Mouse (Mus musculus): ENCODE data around the gene Gucy1b1. TPM values are rescaled to one million over a fixed set of nuclear protein-coding genes. Genes with fewer than 3 reads are reported as not detected.

Gene Gucy1b1
- 100 to 1,000 TPM; 190 to 207 TPM for total RNA-seq (2021)

DNA sequence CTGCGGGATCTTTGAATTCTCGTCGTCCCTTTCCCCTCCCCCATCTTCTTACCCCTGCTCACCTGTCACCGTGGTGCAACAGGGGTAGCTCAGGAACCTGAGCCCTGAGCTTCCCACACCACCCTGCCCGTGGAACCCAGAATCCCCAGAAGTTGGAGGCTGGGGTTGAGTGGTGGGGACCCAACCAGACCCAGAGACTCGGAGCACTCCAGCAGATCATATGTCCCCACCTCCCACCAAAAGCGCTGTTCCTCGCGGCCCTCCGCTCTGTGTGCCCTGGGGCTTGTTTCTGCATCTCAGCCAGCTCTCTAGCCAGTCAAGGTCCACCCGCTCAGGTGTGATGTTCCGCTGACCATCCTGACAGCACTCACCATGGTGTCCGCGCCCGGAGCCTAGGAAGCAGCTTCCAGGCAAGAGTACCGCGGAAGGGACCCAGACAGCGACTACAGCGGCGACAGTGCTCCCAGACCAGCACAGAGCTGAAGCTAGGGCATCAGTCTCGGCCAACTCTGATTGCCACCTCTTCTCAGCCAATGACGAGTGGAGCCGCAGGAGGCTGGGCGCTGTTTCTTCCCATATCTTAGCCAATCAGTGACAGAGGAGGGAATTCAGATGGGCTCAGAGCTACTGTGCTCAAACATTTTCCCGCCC is at the start of gene Gucy1b1:
Gene Gucy1b1, minus strand, starts transcription at position 489 of the 651 bp plus-strand sequence.
- intact Hi-C loops (cut with DNase I), result loop anchor here (5.0 kb wide), 1 partner anchor 68 kb away; no protein-coding TSS in a partner anchor
- peak; percentile 87 to 91 for DNase-seq (ENCODE audit: extremely low spot score in 1 of 2, low spot score in 2 of 2)

DNA sequence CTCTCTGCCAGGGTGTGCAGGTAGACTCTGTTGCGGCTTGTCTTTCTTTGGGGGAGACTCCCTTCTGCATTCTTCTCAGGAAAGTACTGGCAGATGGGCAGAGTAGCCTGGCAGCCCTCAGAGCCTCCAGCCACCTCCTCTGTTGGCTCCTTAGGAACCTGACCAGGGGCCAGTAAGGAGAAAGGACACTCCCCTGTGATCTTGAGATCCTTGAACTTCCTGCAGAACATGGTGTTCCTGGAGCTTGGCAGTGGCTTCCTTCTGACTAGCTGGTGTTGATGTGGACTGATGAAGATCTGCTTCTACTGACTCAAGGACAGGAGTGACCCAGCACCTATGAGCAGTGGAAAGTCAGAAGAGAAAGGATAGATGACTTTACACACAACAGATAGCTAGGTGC is 44.4 kb upstream of the Gucy1b1 start:
- intact Hi-C loops (cut with DNase I), result no loop called here
- DNase-seq (ENCODE audit: extremely low spot score in 1 of 2, low spot score in 2 of 2), result no peak

DNA sequence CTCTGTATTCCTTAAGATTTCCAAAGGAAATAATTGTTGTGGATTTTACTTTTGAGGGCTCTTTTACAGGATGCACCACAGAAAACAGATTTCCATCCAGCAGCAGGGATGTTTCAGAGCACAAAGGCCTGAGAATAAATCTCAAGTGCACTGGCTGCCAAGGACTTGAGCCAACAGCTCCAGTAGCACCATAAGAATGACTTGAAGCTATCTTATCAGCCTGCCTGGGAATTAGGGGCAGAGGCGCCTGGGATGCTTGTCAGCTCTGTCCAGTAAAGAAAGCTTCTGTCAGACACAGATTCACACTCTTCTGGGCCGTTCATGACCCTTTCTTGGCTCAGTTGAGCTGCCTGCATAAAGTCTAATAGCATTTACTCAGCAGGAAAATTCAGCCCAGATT is 38.0 kb upstream of the Gucy1b1 start:
- intact Hi-C loops (cut with DNase I), result no loop called here
- no peak for DNase-seq (ENCODE audit: extremely low spot score in 1 of 2, low spot score in 2 of 2)

DNA sequence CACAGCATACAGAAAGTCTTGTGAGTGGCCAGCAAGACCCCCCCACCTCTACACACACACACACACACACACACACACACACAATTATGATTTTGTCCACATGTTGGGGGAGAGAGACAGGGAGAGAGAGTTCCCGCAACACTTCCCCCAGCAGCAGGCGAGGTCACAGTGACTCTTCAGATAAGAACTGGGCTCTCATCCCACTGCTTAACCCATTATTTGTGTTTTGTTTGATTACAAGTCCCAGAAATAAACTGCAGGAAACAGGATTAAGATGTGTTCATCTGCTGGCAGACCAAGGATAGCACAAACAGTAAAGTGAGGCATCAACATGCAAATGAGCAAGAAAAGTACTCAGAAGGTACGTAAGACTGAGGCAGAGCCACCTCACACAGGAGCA is 37.5 kb upstream of the Gucy1b1 start:
- no peak for DNase-seq (ENCODE audit: extremely low spot score in 1 of 2, low spot score in 2 of 2)
- intact Hi-C loops (cut with DNase I), result no loop called here

DNA sequence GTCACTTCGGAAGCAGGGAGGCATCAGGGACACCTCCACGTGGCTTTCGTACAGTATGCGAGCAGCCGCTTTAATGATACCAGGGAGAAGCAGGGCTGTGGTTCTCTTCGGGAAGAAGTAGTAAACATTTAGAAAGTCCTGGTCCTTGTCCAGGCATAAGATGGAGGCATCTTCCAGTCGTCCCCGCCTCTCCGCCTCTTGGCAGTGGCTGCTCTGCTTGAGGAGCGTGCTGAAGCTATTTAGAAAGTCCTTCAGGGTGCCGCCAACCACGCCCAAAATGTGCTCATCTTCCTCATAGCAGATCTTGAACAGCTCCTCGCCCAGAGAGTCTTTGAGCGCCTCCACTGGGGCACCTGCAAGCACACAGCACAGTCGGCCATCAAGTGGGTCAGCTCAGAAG is 34.5 kb upstream of the Gucy1b1 start:
- no peak for DNase-seq (ENCODE audit: extremely low spot score in 1 of 2, low spot score in 2 of 2)

DNA sequence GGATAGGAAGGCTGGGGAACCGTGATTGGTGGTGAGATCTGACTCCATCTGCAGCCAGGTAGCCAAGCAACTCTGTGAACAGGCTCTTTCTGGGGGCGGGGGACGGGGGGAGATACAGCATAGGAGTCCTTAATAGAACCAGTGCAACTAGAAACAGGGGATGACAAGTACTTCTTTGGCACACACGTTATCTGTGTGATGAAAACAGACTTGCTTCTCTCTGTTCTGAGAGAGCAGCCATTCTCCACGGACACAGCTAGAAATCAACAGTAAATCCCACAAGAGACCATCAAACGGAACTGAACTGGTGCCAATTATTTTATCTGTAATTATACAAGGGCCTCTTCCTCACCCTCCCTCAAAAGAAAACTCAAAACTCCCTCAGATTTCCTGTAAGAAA is 29.7 kb upstream of the Gucy1b1 start:
- intact Hi-C loops (cut with DNase I), result no loop called here
- DNase-seq (ENCODE audit: extremely low spot score in 1 of 2, low spot score in 2 of 2), result no peak

More for the DNA sequence above, 34.5 kb upstream of the Gucy1b1 start:
- intact Hi-C loops (cut with DNase I), result no loop called here

DNA sequence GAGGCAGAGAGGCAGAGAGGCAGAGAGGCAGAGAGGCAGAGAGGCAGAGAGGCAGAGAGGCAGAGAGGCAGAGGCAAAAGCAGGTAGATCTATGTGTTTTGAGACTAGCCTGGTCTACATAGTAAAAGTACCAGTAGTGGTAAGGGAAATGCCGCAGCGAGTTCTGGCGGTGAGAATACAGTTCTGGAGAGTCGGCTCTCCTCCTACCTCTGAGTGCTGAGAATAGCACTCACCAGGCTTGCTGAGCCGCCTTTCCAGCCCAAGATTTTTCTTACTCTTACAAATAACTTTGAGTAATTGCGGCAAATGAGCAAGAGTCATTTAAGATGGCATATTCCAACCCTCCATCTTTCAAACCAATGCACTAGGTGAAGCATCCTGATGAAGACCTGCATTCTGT is 24.6 kb upstream of the Gucy1b1 start:
- intact Hi-C loops (cut with DNase I), result no loop called here
- no peak for DNase-seq (ENCODE audit: extremely low spot score in 1 of 2, low spot score in 2 of 2)

DNA sequence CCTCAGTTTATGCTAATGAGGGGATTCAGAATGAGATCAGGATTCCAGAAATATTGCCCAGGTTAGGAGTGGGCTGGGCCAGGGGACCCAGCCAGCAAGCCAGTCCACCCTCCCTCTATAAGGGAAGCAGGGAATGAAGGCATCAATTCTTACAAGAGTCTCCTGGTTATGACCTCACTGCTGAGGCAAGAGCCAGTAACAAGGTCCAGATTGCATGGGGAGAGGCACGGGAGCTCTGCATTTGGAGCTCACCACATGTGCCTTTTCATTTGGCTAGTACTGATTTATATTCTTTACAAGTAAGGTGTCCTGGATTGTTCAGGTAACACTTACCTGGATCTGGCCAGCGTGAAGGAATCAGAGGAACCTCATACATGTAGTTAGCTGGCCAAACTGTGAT is 22.3 kb upstream of the Gucy1b1 start:
- DNase-seq (ENCODE audit: extremely low spot score in 1 of 2, low spot score in 2 of 2), result no peak
- intact Hi-C loops (cut with DNase I), result no loop called here

DNA sequence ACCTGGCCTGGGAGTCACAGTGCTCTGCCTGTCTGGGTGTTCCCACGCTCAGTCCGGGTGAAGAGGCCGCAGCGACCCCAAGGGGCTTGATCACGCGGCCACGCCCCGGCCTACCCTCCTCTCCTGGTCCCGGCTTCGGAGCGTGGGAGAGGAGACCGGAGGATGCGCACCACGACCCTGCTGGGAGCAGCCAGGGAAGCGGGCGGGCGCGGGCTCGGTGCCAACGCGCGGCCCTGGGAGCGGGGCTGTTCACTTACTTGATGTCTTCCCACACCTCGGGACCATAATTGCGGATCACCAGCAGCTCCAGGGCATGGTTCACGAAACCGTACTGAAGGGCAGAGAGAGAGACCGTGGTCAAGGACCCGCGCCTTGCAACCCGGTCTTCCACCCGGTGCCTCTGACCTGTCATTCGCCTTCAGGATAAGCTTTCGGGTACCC is 728 bp downstream of the Gucy1b1 start:
- intact Hi-C loops (cut with DNase I), result loop anchor here (5.0 kb wide), 1 partner anchor 69 kb away; no protein-coding TSS in a partner anchor
- DNase-seq (ENCODE audit: extremely low spot score in 1 of 2, low spot score in 2 of 2), result peak; percentile 60 to 91

DNA sequence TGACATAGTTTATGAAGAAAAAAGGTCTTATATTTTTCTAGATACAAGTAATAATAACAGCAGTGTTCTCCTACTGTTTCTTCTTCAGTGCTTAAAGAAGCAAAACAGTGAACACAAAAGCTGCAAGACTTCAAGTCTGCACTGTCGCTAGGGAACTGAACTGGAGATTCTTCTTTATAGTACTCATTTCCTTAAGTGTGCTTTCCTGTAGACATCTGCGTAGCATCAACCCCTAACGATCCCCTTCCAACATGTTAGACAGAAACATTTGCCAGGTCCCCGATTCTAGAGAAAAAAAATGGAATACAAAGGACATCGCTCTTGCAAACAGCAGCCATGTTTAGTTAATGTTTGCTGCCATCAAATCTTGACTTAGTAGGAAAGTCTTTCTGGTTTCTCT is 6.7 kb downstream of the Gucy1b1 start:
- DNase-seq (ENCODE audit: extremely low spot score in 1 of 2, low spot score in 2 of 2), result no peak
- intact Hi-C loops (cut with DNase I), result no loop called here

DNA sequence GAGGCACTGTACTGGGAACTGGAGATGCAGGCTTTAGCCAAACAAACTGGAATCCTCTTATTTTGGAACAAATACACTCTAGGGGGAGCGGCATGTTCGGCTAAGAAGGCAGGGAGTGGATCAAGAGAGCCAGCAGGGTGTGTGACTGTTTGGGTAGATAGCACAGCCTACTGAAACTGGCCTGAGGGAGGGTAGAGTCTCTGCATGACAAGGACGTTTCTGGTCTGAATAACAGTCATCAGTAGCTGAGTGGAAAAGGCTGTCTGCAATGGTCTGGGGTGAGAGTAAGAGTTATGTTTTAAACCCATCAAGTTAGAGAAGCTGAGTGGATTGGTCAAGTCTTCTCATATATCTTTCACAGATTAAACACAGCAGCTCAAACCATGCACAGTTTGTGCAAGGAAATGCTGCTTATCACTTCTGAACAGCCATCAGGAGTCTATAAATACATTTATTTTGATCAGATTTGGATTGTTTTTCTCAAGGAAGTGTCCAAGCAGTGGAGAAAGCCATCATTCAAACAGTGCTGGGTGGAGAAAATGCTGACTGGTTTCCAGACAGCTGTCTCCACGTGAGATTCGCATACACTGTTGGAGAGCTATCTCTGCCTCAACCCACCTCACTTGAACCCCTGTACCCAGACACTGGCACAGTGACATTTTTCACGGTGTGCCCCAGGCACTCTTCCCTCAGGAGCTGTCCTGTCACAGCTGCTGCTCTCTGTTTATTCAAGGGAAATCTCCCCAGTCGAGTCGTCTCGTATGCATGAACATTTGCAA is 12.9 kb downstream of the Gucy1b1 start:
- intact Hi-C loops (cut with DNase I), result no loop called here
- DNase-seq (ENCODE audit: extremely low spot score in 1 of 2, low spot score in 2 of 2), result no peak

DNA sequence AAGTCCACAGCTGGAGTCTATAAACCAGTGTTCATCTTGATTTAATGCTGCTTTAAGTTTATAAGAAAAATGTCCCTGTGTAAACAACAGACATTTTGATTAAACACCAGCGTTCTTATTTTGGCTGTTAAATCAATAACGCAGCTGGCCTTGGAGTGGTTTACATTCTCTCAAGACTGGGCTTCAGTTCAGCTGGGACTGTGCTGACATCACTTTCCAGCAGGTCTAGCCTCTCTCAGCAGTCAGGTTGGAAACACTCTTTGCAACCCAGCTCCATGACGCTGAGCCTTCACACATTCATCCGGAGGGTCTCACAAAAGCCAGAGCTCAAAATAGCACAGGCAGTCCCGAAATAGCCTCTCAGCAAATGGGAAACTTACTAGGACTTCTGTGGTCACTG is 17.3 kb downstream of the Gucy1b1 start:
- no peak for DNase-seq (ENCODE audit: extremely low spot score in 1 of 2, low spot score in 2 of 2)
- intact Hi-C loops (cut with DNase I), result no loop called here

DNA sequence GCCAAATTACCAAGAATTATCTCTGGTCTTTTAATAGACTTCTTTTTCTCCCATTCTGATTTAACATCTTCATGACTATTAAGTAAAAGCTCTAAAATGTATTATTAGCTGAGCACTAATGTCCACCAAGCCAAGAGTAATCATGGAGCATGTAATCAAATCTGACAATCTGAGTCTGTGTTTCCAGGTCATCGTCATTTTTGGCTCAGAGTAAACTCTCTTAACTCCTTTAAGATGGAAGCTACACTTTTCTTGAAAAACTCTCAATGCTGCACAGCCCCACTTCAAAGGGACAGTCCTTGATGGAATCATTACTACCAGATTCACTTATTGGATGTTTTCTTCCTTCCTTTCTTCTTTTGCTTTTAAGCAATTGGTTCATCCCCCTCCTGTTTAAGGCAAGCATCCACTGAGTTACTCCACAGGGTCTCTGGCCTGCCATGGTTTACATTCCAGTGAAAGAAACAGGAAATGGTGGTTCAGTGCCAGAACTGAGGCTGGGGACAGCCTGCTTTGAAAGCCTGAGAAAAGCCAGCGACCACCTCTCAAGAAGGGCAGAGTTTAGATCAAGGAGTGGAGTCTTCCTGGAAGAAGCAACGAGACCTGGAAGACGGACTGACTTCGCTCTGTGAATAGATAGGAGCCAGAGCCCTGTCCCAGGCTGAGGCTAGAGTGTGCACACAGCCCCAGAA is 20.1 kb downstream of the Gucy1b1 start:
- DNase-seq (ENCODE audit: extremely low spot score in 1 of 2, low spot score in 2 of 2), result no peak
- intact Hi-C loops (cut with DNase I), result loop anchor here (5.0 kb wide), 1 partner anchor 298 kb away; no protein-coding TSS in a partner anchor

DNA sequence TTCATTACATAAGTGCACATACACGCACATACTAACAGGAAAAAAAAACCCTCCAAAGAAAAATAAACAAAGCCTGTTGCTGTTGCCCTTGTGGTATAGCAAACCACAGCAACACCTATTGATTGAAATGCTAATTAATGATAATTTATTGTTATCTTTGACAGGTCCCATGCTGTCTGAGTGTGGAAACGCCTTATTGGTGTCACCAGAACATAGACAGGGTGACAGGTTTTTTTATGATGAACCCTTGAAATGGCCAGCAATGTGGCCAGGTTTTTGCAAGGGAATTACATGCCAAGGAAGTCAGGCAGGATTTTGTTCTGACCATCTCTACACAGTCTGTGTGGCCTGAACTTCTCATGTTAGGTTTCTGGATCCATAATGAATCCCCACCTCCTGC is 22.5 kb downstream of the Gucy1b1 start:
- intact Hi-C loops (cut with DNase I), result loop anchor here (5.0 kb wide), 1 partner anchor 300 kb away; no protein-coding TSS in a partner anchor
- no peak for DNase-seq (ENCODE audit: extremely low spot score in 1 of 2, low spot score in 2 of 2)

DNA sequence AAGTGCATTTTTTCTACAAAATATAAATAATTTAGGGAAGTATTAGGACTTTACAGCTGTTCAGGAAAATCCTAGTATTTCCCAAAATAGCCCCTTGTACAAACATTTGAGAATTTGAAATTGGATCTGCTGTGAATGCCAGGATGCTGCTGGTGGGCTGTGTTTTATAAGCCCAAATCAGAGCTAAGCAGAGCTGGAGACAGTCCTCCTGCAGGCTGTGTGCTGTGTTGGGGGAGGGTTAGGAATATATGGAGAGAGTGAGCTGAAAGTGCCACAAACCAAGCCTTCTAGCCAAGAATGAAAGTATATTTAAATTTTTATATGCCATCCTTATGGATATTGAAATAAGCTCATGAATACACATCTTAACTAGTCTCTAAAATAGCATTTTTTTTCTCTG is 23.0 kb downstream of the Gucy1b1 start:
- DNase-seq (ENCODE audit: extremely low spot score in 1 of 2, low spot score in 2 of 2), result no peak
- intact Hi-C loops (cut with DNase I), result loop anchor here (5.0 kb wide), 1 partner anchor 301 kb away; no protein-coding TSS in a partner anchor

DNA sequence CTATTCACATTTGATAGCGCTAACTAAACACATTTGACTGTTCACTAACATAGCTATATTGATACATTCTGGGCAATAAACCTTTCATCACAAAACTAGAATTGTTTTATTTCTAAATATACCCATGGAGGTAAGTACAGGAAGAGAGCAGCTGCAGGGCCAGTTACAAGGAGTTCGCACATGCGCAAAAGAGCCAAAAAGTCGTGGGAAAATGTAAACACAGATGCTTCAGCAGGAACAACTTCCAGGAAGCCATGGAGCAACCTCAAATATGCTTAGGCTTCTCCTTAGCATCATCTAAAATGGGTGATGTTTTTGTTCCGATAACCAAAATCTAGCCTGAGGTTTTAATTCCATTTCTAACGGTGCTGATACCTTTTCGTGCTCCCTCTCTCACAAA is 25.8 kb downstream of the Gucy1b1 start:
- DNase-seq (ENCODE audit: extremely low spot score in 1 of 2, low spot score in 2 of 2), result peak in 1 of 2 experiments; percentile 47
- intact Hi-C loops (cut with DNase I), result loop anchor here (5.0 kb wide), 1 partner anchor 284 kb away; no protein-coding TSS in a partner anchor

DNA sequence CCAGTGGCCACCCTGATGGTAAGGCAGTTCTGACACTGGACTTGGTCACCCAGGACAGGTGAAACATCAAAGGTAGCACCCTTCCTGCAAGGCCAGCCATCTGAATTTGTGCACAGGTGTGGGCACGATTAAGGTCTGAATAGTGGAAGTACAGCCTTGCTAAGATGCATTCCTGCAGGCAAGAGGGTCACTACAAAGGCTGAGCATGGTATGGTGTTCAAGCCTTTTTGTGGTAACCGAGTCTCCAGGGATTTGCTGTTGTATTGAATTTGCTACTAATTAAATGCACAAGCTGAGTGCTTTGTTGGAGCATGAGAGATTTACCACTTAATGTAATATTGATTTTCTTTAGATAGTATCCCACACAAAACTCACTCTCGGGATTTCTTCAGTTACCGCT is 26.4 kb downstream of the Gucy1b1 start:
- intact Hi-C loops (cut with DNase I), result loop anchor here (5.0 kb wide), 1 partner anchor 284 kb away; no protein-coding TSS in a partner anchor
- no peak for DNase-seq (ENCODE audit: extremely low spot score in 1 of 2, low spot score in 2 of 2)

DNA sequence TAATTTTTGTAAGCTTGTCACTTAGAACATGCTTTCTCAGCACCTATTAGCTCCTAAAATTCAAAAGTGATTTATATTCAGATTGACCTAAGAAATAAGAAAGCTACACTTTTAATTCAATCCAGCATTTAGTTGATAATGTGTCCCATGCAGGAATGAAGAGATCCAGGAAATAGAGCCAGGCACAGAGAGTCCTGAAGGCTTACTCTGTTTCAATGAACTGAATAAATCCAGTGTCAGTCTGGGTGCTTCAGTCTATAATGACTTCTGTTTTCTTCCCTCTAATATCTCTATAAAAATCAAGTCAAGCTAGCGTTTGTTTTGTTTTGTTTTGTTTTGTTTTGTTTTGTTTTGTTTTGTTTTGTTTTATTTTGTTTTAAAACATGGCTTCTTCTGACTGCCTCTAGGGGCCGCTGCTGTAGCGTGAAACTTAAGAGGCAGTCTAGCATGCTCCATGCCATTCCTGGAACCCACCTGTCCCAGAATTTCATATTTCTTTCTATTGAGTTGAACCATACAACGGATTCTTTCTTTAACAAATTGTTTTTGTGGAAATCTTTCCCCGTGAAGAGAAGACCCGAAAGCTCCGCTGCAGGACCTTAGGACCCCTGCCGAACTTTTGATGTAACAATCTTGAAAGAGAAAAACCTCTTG is 27.3 kb downstream of the Gucy1b1 start:
- intact Hi-C loops (cut with DNase I), result loop anchor here (5.0 kb wide), 1 partner anchor 285 kb away; no protein-coding TSS in a partner anchor
- peak; percentile 44 to 65 for DNase-seq (ENCODE audit: extremely low spot score in 1 of 2, low spot score in 2 of 2)

DNA sequence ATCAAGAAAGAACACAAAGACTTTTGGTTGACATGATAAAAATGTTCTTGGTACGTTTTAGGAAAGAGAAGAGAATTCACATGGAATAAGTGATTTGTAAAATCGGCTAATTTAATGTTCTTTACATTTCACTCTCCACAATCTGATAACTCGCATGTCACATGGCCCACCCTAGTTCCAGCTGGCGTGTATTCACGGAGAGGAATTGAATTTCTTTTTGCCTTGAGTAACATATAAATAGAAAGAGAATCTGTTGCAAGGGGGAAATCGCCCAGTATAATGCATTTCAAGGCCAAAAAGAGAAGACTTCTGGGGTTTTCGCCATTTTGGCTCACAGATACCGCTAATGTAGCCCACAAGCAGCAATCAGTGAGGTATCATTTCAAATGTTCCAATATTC is 28.4 kb downstream of the Gucy1b1 start:
- DNase-seq (ENCODE audit: extremely low spot score in 1 of 2, low spot score in 2 of 2), result peak in 1 of 2 experiments; percentile 58
- intact Hi-C loops (cut with DNase I), result loop anchor here (5.0 kb wide), 1 partner anchor 286 kb away; no protein-coding TSS in a partner anchor

Measured in left cerebral cortex, postnatal 10 days (tissue).